Mouse (Mus musculus) testis, adult 10 weeks (tissue): ENCODE data around the gene Pax7. TPM values are rescaled to one million over a fixed set of nuclear protein-coding genes. Genes with fewer than 3 reads are reported as not detected.

Experiments
- polyA plus RNA-seq: library from polyadenylated mRNA; stranded (reverse); fragments of 350-450 nt; fragmentation: Illumina TruSeq; extraction: RNeasy Lipid Tissue Mini Kit (QIAGEN cat#74804); gene quantifications from one replicate; pipeline ENCODE4 v1.2.3, GENCODE M21; 2014; ENCODE audit warnings: low read depth, low replicate concordance

Gene Pax7
- polyA plus RNA-seq, result not detected

DNA sequence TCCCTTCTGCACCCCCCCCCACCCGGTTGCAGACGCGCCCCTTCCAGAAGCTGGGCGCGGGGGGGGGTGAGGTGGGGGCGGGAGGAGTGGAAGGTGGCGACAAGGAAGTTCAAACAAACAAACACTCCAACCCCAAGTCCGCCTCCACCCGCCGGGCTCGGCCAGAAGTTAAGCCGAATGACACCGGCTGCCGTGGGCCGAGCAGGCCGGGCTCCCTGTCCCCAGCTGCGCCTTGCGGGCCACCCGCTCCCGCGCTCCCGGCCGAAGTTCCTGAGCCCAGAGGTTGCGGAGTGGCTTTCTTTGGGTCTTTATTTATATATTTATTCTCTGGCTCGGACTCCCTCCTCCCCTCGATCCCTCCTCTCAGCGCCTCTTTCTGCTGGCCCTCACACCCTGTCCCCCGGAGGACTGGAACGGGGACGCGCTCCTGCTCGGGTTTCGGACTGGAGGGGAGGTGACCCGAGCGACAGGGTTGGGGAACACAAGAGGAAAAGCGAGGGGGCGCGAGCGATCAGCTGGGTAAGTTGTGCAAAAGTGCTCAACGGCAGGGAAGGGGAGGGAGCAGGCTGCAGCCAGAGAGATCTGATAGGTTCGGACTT is at the start of gene Pax7:
Gene Pax7, minus strand, starts transcription at position 493 of the 599 bp plus-strand sequence.

Other genes with a start within 250 kb of the Pax7 start
- not detected for gene Gm21969, start 230.3 kb downstream of the Pax7 start, polyA plus RNA-seq
- 1.2 TPM for gene Aldh4a1, start 210.7 kb downstream of the Pax7 start, polyA plus RNA-seq
- gene Tas1r2, start 180.0 kb downstream of the Pax7 start, polyA plus RNA-seq, result not detected
- gene Klhdc7a, start 134.5 kb upstream of the Pax7 start, polyA plus RNA-seq, result 0.48 TPM